Mouse (Mus musculus) lung, adult 2 months (tissue): ENCODE data around the gene Stat5a. TPM values are rescaled to one million over a fixed set of nuclear protein-coding genes. Genes with fewer than 3 reads are reported as not detected.

Source experiments
- DNase-seq: peaks from one replicate; pipeline ENCODE4 v3.0.0; 2022
- H3K4me1 ChIP-seq: fragments of 200-500 bp; 2 replicates; pipeline ENCODE4 v1.6.1; 2011; ENCODE audit warnings: low read length; ENCODE audit not compliant: control insufficient read depth, insufficient read depth
- H3K4me3 ChIP-seq: fragments of 200-500 bp; replicated peaks from 2 replicates; pipeline ENCODE3; 2011; ENCODE audit warnings: low read depth, mild to moderate bottlenecking, control low read depth, low read length; ENCODE audit errors: extremely low read depth
- CTCF ChIP-seq: fragments of 200-500 bp; IDR thresholded peaks from 2 replicates; pipeline ENCODE4 v1.5.1; 2011; ENCODE audit warnings: mild to moderate bottlenecking, low read length, control low read depth; ENCODE audit not compliant: insufficient read depth
- POLR2A ChIP-seq: fragments of 200-500 bp; IDR thresholded peaks from 2 replicates; pipeline ENCODE4 v1.6.1; 2011; ENCODE audit warnings: low read depth, mild to moderate bottlenecking, control low read depth, low read length, borderline replicate concordance; ENCODE audit errors: extremely low read depth
- WGBS: fragments of 180-500 bp; shearing (Covaris S2); methylation state at CpG from one replicate; pipeline ENCODE4 v1.1.7; 2018; 5-methylcytosine and 5-hydroxymethylcytosine counted together
- polyA plus RNA-seq: library from polyadenylated mRNA; depleted of rRNA; stranded (reverse); fragments of >200 nt; gene quantifications from 2 replicates; pipeline ENCODE4 v1.2.3, GENCODE M21; 2012

The Stat5a gene
- polyA plus RNA-seq, 1 experiment: 19.0 TPM

DNA sequence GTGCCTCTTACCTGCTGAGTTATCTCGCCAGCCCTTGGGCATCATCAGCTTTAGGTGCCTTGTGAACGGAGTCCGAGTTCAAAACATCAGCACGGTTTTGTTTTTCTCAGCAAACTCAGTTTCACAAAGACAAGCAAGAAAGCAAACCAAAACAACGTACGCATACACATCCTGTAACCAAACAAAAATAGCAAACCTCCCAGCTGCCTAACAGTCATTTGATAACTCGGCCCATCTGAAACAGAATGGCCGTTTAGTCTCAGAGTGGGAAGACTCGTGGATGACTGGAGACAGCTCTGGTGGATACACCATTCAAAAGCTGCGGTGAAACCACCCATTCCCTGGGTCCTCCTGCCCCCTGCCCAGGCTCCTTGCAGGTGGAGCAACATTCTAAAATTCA lies 27.8 kb upstream of the Stat5a start:
- WGBS: 57% methylated on average over 10 of the region's 10 CpGs
- TF ChIP-seq CTCF (no peak), POLR2A (no peak)

DNA sequence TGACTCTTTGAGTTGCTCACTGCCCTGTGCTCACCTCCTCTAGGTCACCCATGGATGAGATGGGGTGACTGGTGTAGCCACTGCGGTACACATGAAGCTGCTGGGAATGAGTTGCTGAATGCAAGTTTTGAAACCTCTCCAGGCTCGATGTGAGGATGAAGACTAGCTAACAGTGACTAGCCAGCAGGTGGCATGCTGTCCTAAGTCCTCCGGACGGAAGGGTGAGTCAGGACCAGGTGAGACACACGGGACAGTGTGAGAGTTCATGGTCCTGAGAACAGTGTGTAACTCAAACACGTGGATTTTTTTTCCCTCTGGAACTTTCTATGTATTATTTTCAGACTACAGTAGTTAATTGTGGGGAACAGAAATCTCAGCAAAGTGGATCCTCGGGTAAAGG lies 25.7 kb upstream of the Stat5a start:
- peaks cover 8% of the 10 kb centered on the region for H3K4me1 ChIP-seq
- no peak for DNase-seq
- H3K4me3 ChIP-seq: no peak overlapping the region
- TF ChIP-seq POLR2A (no peak), CTCF (peak; percentile 69; the same call in 1 of the 2 replicates)
- WGBS: 57% methylated on average over 7 of the region's 7 CpGs

More for the DNA sequence above, 27.8 kb upstream of the Stat5a start:
- H3K4me1 ChIP-seq: peaks cover 13% of the 10 kb centered on the region
- DNase-seq: no peak
- no peak overlapping the region for H3K4me3 ChIP-seq

DNA sequence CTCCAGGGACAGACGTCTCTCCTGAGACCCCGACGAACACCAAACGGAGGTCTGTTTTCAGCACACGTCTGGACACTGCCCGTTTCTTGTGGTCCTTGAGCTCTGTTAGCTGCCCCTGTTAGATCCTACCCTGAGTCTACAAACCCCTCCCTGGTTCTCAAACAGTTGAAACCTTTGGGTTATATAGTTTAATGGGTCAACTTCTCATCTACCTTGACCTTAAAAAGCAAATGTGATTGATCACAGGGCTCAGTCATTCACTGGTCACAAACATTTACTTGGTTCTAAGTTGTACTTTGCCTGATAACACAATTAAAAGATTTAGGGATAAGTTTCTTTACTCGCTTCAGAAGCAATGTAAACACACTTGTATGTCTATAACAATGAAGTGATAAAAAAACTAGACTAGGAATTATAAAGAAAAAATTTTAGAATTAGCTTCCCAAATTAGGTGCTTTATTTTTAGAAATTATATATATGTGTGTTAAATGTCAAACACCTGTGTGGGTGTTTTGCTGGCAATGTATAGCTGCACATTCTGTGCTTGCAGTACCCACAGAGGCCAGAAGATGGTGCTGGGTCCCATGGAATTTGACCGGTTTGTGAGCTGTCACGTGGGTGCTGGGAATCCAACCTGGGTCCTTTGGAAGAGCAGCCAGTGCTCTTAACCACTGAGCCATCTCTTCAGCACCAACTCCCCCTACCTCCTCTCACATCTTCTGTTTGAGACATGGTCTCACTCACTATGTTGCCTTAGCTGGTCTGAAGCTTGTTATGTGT lies 22.0 kb upstream of the Stat5a start:
- Histone ChIP-seq H3K4me1 (peaks cover 8% of the 10 kb centered on the region; the same call in 1 of the 2 replicates), H3K4me3 (no peak overlapping the region)
- DNase-seq: no peak
- no peak for TF ChIP-seq POLR2A
- TF ChIP-seq CTCF: peak; percentile 54
- 74% methylated on average over 9 of the region's 9 CpGs for WGBS

DNA sequence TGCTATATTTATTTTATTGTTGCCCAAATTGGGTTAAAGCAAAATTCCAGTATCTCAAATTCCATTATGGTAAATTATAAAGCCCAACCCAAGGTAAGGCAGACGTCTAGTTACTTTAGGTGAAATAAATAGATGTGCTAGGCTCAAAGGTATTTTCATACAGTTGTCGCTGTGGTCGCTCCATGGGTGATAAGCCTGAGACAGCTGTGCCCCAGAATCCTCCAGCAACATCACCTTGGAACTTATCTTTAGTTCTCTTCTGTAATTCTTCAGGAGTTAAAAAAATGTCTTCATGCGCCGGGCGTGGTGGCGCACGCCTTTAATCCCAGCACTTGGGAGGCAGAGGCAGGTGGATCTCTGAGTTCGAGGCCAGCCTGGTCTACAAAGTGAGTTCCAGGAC lies 20.3 kb upstream of the Stat5a start:
- H3K4me3 ChIP-seq: no peak overlapping the region
- WGBS: 94% methylated on average over 9 of the region's 9 CpGs
- H3K4me1 ChIP-seq: peaks cover 5% of the 10 kb centered on the region; the same call in 1 of the 2 replicates
- TF ChIP-seq CTCF (no peak), POLR2A (no peak)
- no peak for DNase-seq

DNA sequence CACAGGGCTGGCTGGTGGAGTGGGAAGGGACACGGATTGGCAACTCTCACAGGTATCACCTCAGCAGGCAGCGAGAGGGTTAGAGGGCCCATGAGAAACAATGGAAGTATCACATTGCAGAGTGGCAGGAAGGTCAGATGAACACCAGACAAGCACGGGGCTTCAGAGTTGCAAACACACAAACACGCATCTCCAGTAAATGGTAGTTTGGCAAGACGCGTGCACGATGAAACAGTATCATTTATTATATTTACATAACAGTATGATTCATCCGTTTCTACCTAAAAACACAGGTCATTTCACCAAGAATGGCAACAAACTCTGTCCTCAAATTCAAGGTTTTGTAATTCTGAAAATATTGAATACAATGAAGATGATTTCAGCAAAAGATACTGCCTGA lies 19.6 kb upstream of the Stat5a start:
- Histone ChIP-seq H3K4me3 (no peak overlapping the region), H3K4me1 (peaks cover 5% of the 10 kb centered on the region; the same call in 1 of the 2 replicates)
- TF ChIP-seq CTCF: no peak
- TF ChIP-seq POLR2A: no peak
- WGBS: 49% methylated on average over 8 of the region's 8 CpGs
- DNase-seq: no peak

DNA sequence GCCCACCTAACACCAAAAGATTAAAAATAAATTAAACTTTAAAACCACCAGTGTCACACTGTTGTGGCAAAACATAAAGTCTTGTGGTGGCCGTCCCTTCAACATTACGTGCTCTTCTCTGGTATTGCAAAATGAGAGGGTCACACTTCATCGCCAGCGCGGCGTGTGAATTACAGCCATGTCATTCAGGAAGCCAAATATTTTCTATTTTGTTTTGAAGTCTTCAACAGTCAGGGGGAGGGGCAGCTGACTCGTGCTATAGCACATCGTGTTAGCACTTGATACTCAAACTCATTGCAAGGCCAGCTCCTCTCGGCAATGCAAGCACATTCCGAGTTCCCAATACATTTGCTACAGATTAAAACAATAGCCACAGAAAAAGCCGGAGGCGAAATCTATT lies 18.3 kb upstream of the Stat5a start:
- TF ChIP-seq CTCF (no peak), POLR2A (no peak)
- H3K4me3 ChIP-seq: no peak overlapping the region
- 26% methylated on average over 12 of the region's 12 CpGs for WGBS
- H3K4me1 ChIP-seq: peaks cover 7% of the 10 kb centered on the region; the same call in 1 of the 2 replicates
- no peak for DNase-seq

DNA sequence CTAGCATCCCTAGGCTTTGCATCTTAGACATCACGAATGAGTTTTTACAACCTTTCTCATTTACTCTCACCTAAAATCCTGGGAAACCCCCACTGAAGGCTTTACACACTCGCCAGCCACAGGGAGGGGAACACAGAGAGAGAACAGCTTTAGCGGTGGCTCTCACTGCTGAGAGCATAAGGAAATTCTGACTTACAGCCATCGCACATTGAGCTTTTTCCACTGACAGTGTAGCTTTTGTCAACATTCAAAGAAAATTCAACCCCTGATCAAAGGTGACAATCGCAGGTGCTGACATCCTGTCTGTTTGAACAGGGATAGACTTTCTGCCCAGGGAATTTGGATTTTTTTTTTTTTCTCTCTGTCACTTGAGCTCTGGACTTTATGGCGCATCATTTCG lies 17.1 kb upstream of the Stat5a start:
- no peak overlapping the region for H3K4me3 ChIP-seq
- no peak for DNase-seq
- peaks cover 7% of the 10 kb centered on the region; the same call in 1 of the 2 replicates for H3K4me1 ChIP-seq
- TF ChIP-seq POLR2A: no peak
- no peak for TF ChIP-seq CTCF
- WGBS: 84% methylated on average over 7 of the region's 7 CpGs

DNA sequence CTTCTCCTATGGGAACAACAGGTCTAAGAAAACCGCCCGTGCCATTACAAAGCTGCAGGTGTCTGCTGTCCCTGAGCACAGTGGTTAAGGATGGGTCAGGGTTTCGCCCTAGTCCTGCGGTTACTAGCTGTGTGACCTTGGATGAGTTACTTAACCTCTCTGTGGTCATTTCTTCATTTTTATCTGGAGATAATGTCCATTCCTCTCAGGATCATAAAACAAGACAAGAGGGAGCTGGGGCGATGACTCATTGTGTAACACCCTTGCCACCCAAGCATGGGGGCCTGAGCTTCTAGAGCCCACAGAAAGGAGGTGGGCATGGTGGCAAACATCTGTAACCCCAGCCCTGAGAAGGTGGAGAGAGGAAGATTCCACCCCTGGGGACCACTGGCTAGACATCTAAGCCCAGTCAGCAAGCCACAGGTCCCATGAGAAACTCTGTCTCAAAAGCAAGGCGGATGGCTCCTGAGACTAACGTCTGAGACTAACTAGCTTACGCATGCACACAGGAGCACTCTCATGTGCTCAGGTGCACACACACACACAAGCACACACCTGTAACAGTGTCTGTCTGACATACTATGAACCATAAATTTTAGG lies 16.0 kb upstream of the Stat5a start:
- Histone ChIP-seq H3K4me1 (peaks cover 9% of the 10 kb centered on the region; the same call in 1 of the 2 replicates), H3K4me3 (no peak overlapping the region)
- WGBS: 90% methylated on average over 8 of the region's 8 CpGs
- DNase-seq: no peak
- TF ChIP-seq POLR2A (no peak), CTCF (no peak)

DNA sequence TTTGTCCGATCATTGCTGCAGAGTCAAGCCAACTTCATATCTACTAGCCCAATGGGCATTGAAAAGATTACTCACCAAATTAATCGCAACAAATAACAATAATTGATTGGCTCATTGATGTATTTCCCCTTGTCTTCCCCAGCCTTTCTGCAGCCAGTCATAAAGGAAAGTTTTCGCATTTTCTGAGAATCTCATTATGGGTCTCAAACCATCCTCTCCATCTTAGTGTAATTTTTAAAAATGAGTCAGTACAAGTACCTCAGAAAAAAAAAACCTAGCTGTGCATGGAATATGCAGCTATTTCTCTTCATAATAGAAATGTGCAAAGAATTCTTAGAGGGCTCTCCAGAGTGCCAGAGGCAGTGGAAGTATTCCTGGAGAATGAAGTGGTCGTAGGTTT lies 15.0 kb upstream of the Stat5a start:
- Histone ChIP-seq H3K4me3 (no peak overlapping the region), H3K4me1 (peaks cover 13% of the 10 kb centered on the region)
- WGBS: 78% methylated on average over 4 of the region's 4 CpGs

DNA sequence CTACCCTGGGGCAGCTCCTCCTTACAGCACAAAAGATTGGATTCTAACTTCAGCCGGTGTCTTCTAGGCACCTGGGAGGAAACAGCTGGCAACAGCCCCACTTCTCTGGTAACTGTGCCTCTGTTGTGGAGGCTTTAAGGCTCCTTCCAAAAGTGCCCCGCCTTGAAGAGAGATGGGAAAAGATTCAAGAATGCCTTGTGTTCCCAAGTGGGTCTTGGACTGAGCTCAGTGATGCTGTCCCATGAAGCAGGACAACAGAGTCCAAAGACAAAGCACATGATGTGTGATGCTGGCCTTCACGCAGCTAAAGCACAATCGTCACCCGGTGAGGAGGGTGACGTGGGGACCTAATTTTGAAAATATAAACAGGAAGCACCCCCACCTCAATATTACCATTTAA lies 13.4 kb upstream of the Stat5a start:
- 37% methylated on average over 6 of the region's 6 CpGs for WGBS
- no peak for DNase-seq
- no peak for TF ChIP-seq POLR2A
- TF ChIP-seq CTCF: no peak
- H3K4me3 ChIP-seq: no peak overlapping the region
- H3K4me1 ChIP-seq: peaks cover 14% of the 10 kb centered on the region

More for the DNA sequence above, 15.0 kb upstream of the Stat5a start:
- TF ChIP-seq POLR2A: no peak
- TF ChIP-seq CTCF: no peak
- DNase-seq: no peak
